28 mouse cellular contexts compared by ENCODE assay signal in the genomic region with DNA sequence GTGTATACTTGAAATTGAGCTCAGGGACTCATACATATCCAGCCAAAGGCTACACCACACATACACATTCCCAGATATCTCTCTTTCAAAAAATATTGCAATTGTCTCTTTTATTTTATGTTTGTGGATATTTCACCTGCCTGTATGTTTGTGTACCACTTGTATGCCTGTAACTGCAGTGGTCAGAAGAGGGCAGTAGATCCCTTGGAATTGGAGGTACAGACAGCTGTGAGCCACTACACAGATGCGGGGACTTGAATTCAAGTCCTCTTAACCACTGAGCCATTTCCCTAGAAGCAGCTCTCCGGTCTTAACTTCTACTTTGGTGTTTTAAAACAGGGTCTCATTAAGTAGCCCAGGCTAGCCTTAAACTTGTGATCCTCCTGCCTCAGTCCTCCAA. TPM values are rescaled to one million over a fixed set of nuclear protein-coding genes. Genes with fewer than 3 reads are reported as not detected.
DNase-seq lines count a peak whose midpoint lies in the region; ATAC-seq and TF ChIP-seq lines count a peak whose summit lies in the region.
"Had no signal": no experiment of that assay in that cellular context is flagged by ENCODE, and none has a peak within 500 bp of the region (broad histone marks: within the 10 kb centered on the region; RNA-seq: fewer than 3 reads in every experiment).

No protein-coding gene starts in this region.

- no peak overlapping the region for H3K9ac ChIP-seq in intestine, postnatal 0 days (ENCODE audit: low read depth, low read length)
- H3K9ac ChIP-seq in intestine, embryonic 16.5 days (ENCODE audit: low read depth, low read length): no peak overlapping the region
- H3K9ac ChIP-seq in stomach, postnatal 0 days (ENCODE audit: low read length): no peak overlapping the region
- H3K9ac ChIP-seq: embryonic facial prominence, embryonic 12.5 days; forebrain, embryonic 15.5 days; limb, embryonic 13.5 days had no signal

- H3K4me2 ChIP-seq in intestine, postnatal 0 days (replicated peaks; ENCODE audit: low read depth): no peak overlapping the region
- H3K4me2 ChIP-seq in intestine, embryonic 16.5 days (ENCODE audit: low read depth, low read length): no peak overlapping the region
- no peak overlapping the region for H3K4me2 ChIP-seq in stomach, postnatal 0 days (replicated peaks; ENCODE audit: low read depth)
- H3K4me2 ChIP-seq: embryonic facial prominence, embryonic 12.5 days; forebrain, embryonic 15.5 days; limb, embryonic 13.5 days had no signal

- TF ChIP-seq POLR2A in lung, adult 2 months (IDR thresholded peaks at IDR 0.05; ENCODE audit: borderline replicate concordance, extremely low read depth, low read depth, low read length): no peak

- WGBS in intestine, postnatal 0 days: 91% methylated on average over 2 of the region's 2 CpGs
- 95% methylated on average over 2 of the region's 2 CpGs for WGBS in intestine, embryonic 16.5 days
- WGBS in lung, adult 2 months: 95% methylated on average over 2 of the region's 2 CpGs
- WGBS in stomach, postnatal 0 days: 96% methylated on average over 2 of the region's 2 CpGs

- H3K27ac ChIP-seq in intestine, postnatal 0 days (ENCODE audit: low read depth, low read length): no peak overlapping the region
- no peak overlapping the region for H3K27ac ChIP-seq in intestine, embryonic 16.5 days (ENCODE audit: low read length)
- no peak overlapping the region for H3K27ac ChIP-seq in stomach, postnatal 0 days (replicated peaks)
- H3K27ac ChIP-seq: embryonic facial prominence, embryonic 12.5 days; forebrain, embryonic 15.5 days; heart, embryonic 10.5 days; limb, embryonic 13.5 days had no signal

- H3K4me3 ChIP-seq in intestine, postnatal 0 days (ENCODE audit: low read depth, low read length): no peak overlapping the region
- no peak overlapping the region for H3K4me3 ChIP-seq in intestine, embryonic 16.5 days (ENCODE audit: low read length)
- H3K4me3 ChIP-seq in lung, adult 2 months (replicated peaks; ENCODE audit: extremely low read depth, low read depth, low read length): no peak overlapping the region
- no peak overlapping the region for H3K4me3 ChIP-seq in stomach, postnatal 0 days (ENCODE audit: low read depth, low read length)
- H3K4me3 ChIP-seq: embryonic facial prominence, embryonic 12.5 days; forebrain, embryonic 15.5 days; heart, embryonic 10.5 days; limb, embryonic 13.5 days; megakaryocyte, embryonic 14.5 days had no signal

- H3K9me3 ChIP-seq in intestine, postnatal 0 days (ENCODE audit: control insufficient read depth): no peaks in the 10 kb centered on the region
- H3K9me3 ChIP-seq in intestine, embryonic 16.5 days (ENCODE audit: control insufficient read depth, low read length): no peaks in the 10 kb centered on the region
- H3K9me3 ChIP-seq in stomach, postnatal 0 days (ENCODE audit: control insufficient read depth, low read length): no peaks in the 10 kb centered on the region
- H3K9me3 ChIP-seq: embryonic facial prominence, embryonic 12.5 days; forebrain, embryonic 15.5 days; heart, embryonic 10.5 days; limb, embryonic 13.5 days; megakaryocyte, embryonic 14.5 days had no signal

- no peaks in the 10 kb centered on the region for H3K4me1 ChIP-seq in intestine, postnatal 0 days (replicated peaks; ENCODE audit: control insufficient read depth, insufficient read depth, low read length)
- H3K4me1 ChIP-seq in intestine, embryonic 16.5 days (ENCODE audit: control insufficient read depth, insufficient read depth, low read length): no peaks in the 10 kb centered on the region
- H3K4me1 ChIP-seq in lung, adult 2 months (ENCODE audit: control insufficient read depth, insufficient read depth, low read length): no peaks in the 10 kb centered on the region
- no peaks in the 10 kb centered on the region for H3K4me1 ChIP-seq in stomach, postnatal 0 days (replicated peaks; ENCODE audit: control insufficient read depth, insufficient read depth)
- H3K4me1 ChIP-seq: embryonic facial prominence, embryonic 12.5 days; forebrain, embryonic 15.5 days; heart, embryonic 10.5 days; limb, embryonic 13.5 days; megakaryocyte, embryonic 14.5 days had no signal

- peak; percentile 42 for TF ChIP-seq CTCF in intestine, postnatal 0 days (IDR thresholded peaks at IDR 0.05; ENCODE audit: low read depth)
- 0 out of 2 replicates have a peak, but pooled peaks have one; percentile 5 for TF ChIP-seq CTCF in lung, adult 2 months (IDR thresholded peaks at IDR 0.05; ENCODE audit: insufficient read depth, low read length)
- TF ChIP-seq CTCF in stomach, postnatal 0 days (IDR thresholded peaks at IDR 0.05; ENCODE audit: low read depth): peak; percentile 32; the same call in 1 of the 2 replicates

- no peaks in the 10 kb centered on the region for H3K36me3 ChIP-seq in intestine, postnatal 0 days (ENCODE audit: control insufficient read depth, insufficient read depth)
- H3K36me3 ChIP-seq in intestine, embryonic 16.5 days (ENCODE audit: control insufficient read depth, insufficient read depth, low read length): no peaks in the 10 kb centered on the region
- no peaks in the 10 kb centered on the region for H3K36me3 ChIP-seq in stomach, postnatal 0 days (ENCODE audit: control insufficient read depth, insufficient read depth, low read length)
- H3K36me3 ChIP-seq: embryonic facial prominence, embryonic 12.5 days; forebrain, embryonic 15.5 days; heart, embryonic 10.5 days; limb, embryonic 13.5 days had no signal

- ATAC-seq in intestine, postnatal 0 days: no peak
- no peak for ATAC-seq in intestine, embryonic 16.5 days
- ATAC-seq in erythroid progenitor cell, adult 5-6 weeks (replicated peaks; ENCODE audit: low FRiP score, poor library complexity, severe bottlenecking): peak; percentile 78
- ATAC-seq in stomach, postnatal 0 days (ENCODE audit: low FRiP score, low TSS enrichment): no peak
- ATAC-seq: forebrain, embryonic 15.5 days had no signal

- no peak for TF ChIP-seq EP300 in stomach, postnatal 0 days (optimal IDR thresholded peaks at IDR 0.05)

- H3K27me3 ChIP-seq in intestine, postnatal 0 days (replicated peaks; ENCODE audit: control insufficient read depth, insufficient read depth, low read length): no peaks in the 10 kb centered on the region
- H3K27me3 ChIP-seq in intestine, embryonic 16.5 days (replicated peaks; ENCODE audit: control insufficient read depth, insufficient read depth, low read length): no peaks in the 10 kb centered on the region
- H3K27me3 ChIP-seq in stomach, postnatal 0 days (ENCODE audit: control insufficient read depth, insufficient read depth, low read length): no peaks in the 10 kb centered on the region
- H3K27me3 ChIP-seq: embryonic facial prominence, embryonic 12.5 days; forebrain, embryonic 15.5 days; limb, embryonic 13.5 days had no signal

- no peak for DNase-seq in lung, adult 2 months
- DNase-seq in lung, postnatal 14 days: no peak
- no peak for DNase-seq in stomach, postnatal 0 days (ENCODE audit: low spot score)
- no peak for DNase-seq in thymus, postnatal 25 days
- no peak for DNase-seq in cerebellum, adult 11-12 months
- DNase-seq: adrenal gland, postnatal 10 days; B cell, adult 2 months; cerebellum, adult 8-10 months; heart, postnatal 10 days; kidney, adult 9 months; kidney, postnatal 4 days; midbrain, embryonic 14.5 days; thymus, adult 18-20 months had no signal

RNA-seq across cellular contexts. Expression of a gene that starts 15.5 kb away (rescaled TPM):
- 1.2 and 1.3 TPM in 2 replicates for polyA plus RNA-seq in intestine, postnatal 0 days (2015; fragmentation: Nextera tagmentation; extraction: Ambion mirVana)
- polyA plus RNA-seq in intestine, embryonic 16.5 days (2015; fragmentation: Nextera tagmentation; extraction: Ambion mirVana): 0.29 and 1.3 TPM in 2 replicates
- 6.4 and 9.8 TPM in 2 replicates for polyA plus RNA-seq in lung, adult 2 months (2012; rRNA removed)
- total RNA-seq in erythroid progenitor cell, adult 5-6 weeks (2015; ENCODE audit: low replicate concordance): not detected in 2 replicates
- total RNA-seq in erythroid progenitor cell, adult 5-6 weeks (2017; ENCODE audit: low replicate concordance): not detected in 2 replicates
- polyA plus RNA-seq in stomach, postnatal 0 days (2015; fragmentation: Nextera tagmentation; extraction: Ambion mirVana): 0.42 and 0.55 TPM in 2 replicates
- total RNA-seq: gastrocnemius, postnatal 4 days; heart, postnatal 10 days had no signal
- polyA plus RNA-seq: embryonic facial prominence, embryonic 12.5 days; hindbrain, embryonic 11.5 days; lung, embryonic 16.5 days; midbrain, embryonic 14.5 days; stomach, embryonic 14.5 days had no signal

RNA-seq across cellular contexts. Expression of a gene that starts 23.0 kb away (rescaled TPM):
- polyA plus RNA-seq in intestine, postnatal 0 days (2015; fragmentation: Nextera tagmentation; extraction: Ambion mirVana): 91.8 and 95.5 TPM in 2 replicates
- 34.7 and 47.2 TPM in 2 replicates for polyA plus RNA-seq in intestine, embryonic 16.5 days (2015; fragmentation: Nextera tagmentation; extraction: Ambion mirVana)
- polyA plus RNA-seq in lung, adult 2 months (2012; rRNA removed): 65.8 and 132 TPM in 2 replicates
- 7.5 TPM in 1 of 2 replicates, not detected in the other for total RNA-seq in erythroid progenitor cell, adult 5-6 weeks (2015; ENCODE audit: low replicate concordance)
- total RNA-seq in erythroid progenitor cell, adult 5-6 weeks (2017; ENCODE audit: low replicate concordance): 0.13 and 0.38 TPM in 2 replicates
- 18.0 and 21.9 TPM in 2 replicates for polyA plus RNA-seq in stomach, postnatal 0 days (2015; fragmentation: Nextera tagmentation; extraction: Ambion mirVana)

RNA-seq across cellular contexts. Expression of a gene that starts 43.3 kb away (rescaled TPM):
- 79.4 and 80.7 TPM in 2 replicates for polyA plus RNA-seq in intestine, postnatal 0 days (2015; fragmentation: Nextera tagmentation; extraction: Ambion mirVana)
- polyA plus RNA-seq in intestine, embryonic 16.5 days (2015; fragmentation: Nextera tagmentation; extraction: Ambion mirVana): 142 and 145 TPM in 2 replicates
- polyA plus RNA-seq in lung, adult 2 months (2012; rRNA removed): 123 and 158 TPM in 2 replicates
- 27.8 and 34.8 TPM in 2 replicates for total RNA-seq in erythroid progenitor cell, adult 5-6 weeks (2015; ENCODE audit: low replicate concordance)
- total RNA-seq in erythroid progenitor cell, adult 5-6 weeks (2017; ENCODE audit: low replicate concordance): 42.1 and 47.1 TPM in 2 replicates
- 62.3 and 66.7 TPM in 2 replicates for polyA plus RNA-seq in stomach, postnatal 0 days (2015; fragmentation: Nextera tagmentation; extraction: Ambion mirVana)

RNA-seq across cellular contexts. Expression of a gene that starts 43.4 kb away (rescaled TPM):
- polyA plus RNA-seq in intestine, postnatal 0 days (2015; fragmentation: Nextera tagmentation; extraction: Ambion mirVana): 88.1 and 95.1 TPM in 2 replicates
- polyA plus RNA-seq in intestine, embryonic 16.5 days (2015; fragmentation: Nextera tagmentation; extraction: Ambion mirVana): 79.1 and 90.1 TPM in 2 replicates
- 22.9 and 27.8 TPM in 2 replicates for polyA plus RNA-seq in lung, adult 2 months (2012; rRNA removed)
- 27.4 and 66.7 TPM in 2 replicates for total RNA-seq in erythroid progenitor cell, adult 5-6 weeks (2015; ENCODE audit: low replicate concordance)
- total RNA-seq in erythroid progenitor cell, adult 5-6 weeks (2017; ENCODE audit: low replicate concordance): 36.8 and 46.6 TPM in 2 replicates
- 58.8 and 61.7 TPM in 2 replicates for polyA plus RNA-seq in stomach, postnatal 0 days (2015; fragmentation: Nextera tagmentation; extraction: Ambion mirVana)

RNA-seq across cellular contexts. Expression of a gene that starts 49.4 kb away (rescaled TPM):
- 0.05 TPM in 1 of 2 replicates, not detected in the other for polyA plus RNA-seq in intestine, postnatal 0 days (2015; fragmentation: Nextera tagmentation; extraction: Ambion mirVana)
- polyA plus RNA-seq in intestine, embryonic 16.5 days (2015; fragmentation: Nextera tagmentation; extraction: Ambion mirVana): 0.10 TPM in 1 of 2 replicates, not detected in the other
- polyA plus RNA-seq in lung, adult 2 months (2012; rRNA removed): 11.8 and 11.9 TPM in 2 replicates
- 0.72 TPM in 1 of 2 replicates, not detected in the other for total RNA-seq in erythroid progenitor cell, adult 5-6 weeks (2015; ENCODE audit: low replicate concordance)
- total RNA-seq in erythroid progenitor cell, adult 5-6 weeks (2017; ENCODE audit: low replicate concordance): 2.3 TPM in 1 of 2 replicates, not detected in the other
- 0.06 TPM in 1 of 2 replicates, not detected in the other for polyA plus RNA-seq in stomach, postnatal 0 days (2015; fragmentation: Nextera tagmentation; extraction: Ambion mirVana)
- total RNA-seq: gastrocnemius, postnatal 4 days; heart, postnatal 10 days; layer of hippocampus, postnatal 10 days; left cerebral cortex, postnatal 14 days had no signal
- polyA plus RNA-seq: embryonic facial prominence, embryonic 12.5 days; forebrain, embryonic 15.5 days; heart, embryonic 10.5 days; hindbrain, embryonic 11.5 days; limb, embryonic 13.5 days; lung, embryonic 16.5 days; neural tube, embryonic 14.5 days; stomach, embryonic 14.5 days had no signal
